Mouse (Mus musculus) limb, embryonic 13.5 days (tissue): ENCODE results near the gene Tmem128. TPM values are rescaled to one million over a fixed set of nuclear protein-coding genes. Genes with fewer than 3 reads are reported as not detected.

Experiments used
- ATAC-seq: fragments of 200-750 bp; cut with Nextera tagmentation; 2 replicates; pipeline ENCODE4 v1.8.0; 2017; ENCODE audit warnings: low read depth, moderate number of reproducible peaks, moderate TSS enrichment; ENCODE audit not compliant: low FRiP score
- H3K27ac ChIP-seq: fragments of 300-500 bp; sonication (generic); 2 replicates; pipeline ENCODE4 v1.5.1; 2015; ENCODE audit warnings: inconsistent platforms, mild to moderate bottlenecking, moderate library complexity
- H3K27me3 ChIP-seq: fragments of 300-500 bp; sonication (generic); 2 replicates; pipeline ENCODE4 v1.6.1; 2015; ENCODE audit warnings: mild to moderate bottlenecking, inconsistent platforms
- H3K36me3 ChIP-seq: fragments of 300-500 bp; sonication (generic); 2 replicates; pipeline ENCODE4 v1.6.1; 2015; ENCODE audit warnings: inconsistent platforms, mild to moderate bottlenecking, moderate library complexity
- H3K4me1 ChIP-seq: fragments of 300-500 bp; sonication (generic); 2 replicates; pipeline ENCODE4 v1.6.1; 2015; ENCODE audit warnings: inconsistent platforms
- H3K4me2 ChIP-seq: fragments of 300-500 bp; sonication (generic); replicated peaks from 2 replicates; pipeline ENCODE4 v1.6.1; 2015; ENCODE audit warnings: inconsistent platforms, mild to moderate bottlenecking, moderate library complexity
- H3K4me3 ChIP-seq: fragments of 300-500 bp; sonication (generic); 2 replicates; pipeline ENCODE4 v1.5.1; 2015; ENCODE audit warnings: moderate library complexity, mild to moderate bottlenecking, inconsistent platforms
- H3K9ac ChIP-seq: fragments of 300-500 bp; sonication (generic); 2 replicates; pipeline ENCODE4 v1.6.1; 2015; ENCODE audit warnings: mild to moderate bottlenecking, inconsistent platforms
- H3K9me3 ChIP-seq: fragments of 300-500 bp; sonication (generic); 2 replicates; pipeline ENCODE4 v1.6.1; 2016; ENCODE audit warnings: inconsistent platforms
- WGBS: fragments of 180-500 bp; shearing (Covaris S2); methylation state at CpG from one replicate; pipeline ENCODE4 v1.1.7; 2015; 5-methylcytosine and 5-hydroxymethylcytosine counted together
- polyA plus RNA-seq: library from polyadenylated mRNA; unstranded; fragments of >200 nt; fragmentation: Nextera tagmentation; extraction: Ambion mirVana; gene quantifications from 2 replicates; pipeline ENCODE4 v1.2.1, GENCODE M21; 2015

Gene Tmem128
- polyA plus RNA-seq, 1 experiment from 2014 or later: 67.2 TPM

DNA sequence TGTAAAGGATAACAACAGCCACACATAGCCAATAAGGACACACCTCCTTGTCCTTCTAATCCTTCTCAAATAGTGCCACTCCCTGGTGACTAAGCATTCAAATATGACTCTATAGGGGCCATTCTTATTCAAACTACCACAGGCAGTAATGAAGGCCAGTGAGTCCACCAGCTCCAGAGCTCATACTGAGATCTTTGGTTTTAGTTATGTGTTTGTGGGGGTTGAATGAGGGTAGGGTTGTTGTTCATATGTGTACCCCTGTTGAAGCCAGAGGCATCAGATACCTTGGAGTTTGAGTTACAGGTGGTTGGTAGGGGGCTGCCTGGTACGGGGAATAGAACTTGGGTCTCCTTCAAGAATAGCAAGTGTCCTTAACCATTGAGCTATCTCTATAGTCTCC lies 3.4 kb upstream of the Tmem128 start:
- ATAC-seq: no peak
- 82% methylated on average over 1 of the region's 1 CpGs for WGBS
- Histone ChIP-seq H3K9me3 (no peaks in the 10 kb centered on the region), H3K4me1 (peaks cover 7% of the 10 kb centered on the region), H3K27ac (no peak overlapping the region), H3K27me3 (no peaks in the 10 kb centered on the region), H3K4me2 (no peak overlapping the region), H3K9ac (no peak overlapping the region), H3K4me3 (no peak overlapping the region), H3K36me3 (no peaks in the 10 kb centered on the region)

DNA sequence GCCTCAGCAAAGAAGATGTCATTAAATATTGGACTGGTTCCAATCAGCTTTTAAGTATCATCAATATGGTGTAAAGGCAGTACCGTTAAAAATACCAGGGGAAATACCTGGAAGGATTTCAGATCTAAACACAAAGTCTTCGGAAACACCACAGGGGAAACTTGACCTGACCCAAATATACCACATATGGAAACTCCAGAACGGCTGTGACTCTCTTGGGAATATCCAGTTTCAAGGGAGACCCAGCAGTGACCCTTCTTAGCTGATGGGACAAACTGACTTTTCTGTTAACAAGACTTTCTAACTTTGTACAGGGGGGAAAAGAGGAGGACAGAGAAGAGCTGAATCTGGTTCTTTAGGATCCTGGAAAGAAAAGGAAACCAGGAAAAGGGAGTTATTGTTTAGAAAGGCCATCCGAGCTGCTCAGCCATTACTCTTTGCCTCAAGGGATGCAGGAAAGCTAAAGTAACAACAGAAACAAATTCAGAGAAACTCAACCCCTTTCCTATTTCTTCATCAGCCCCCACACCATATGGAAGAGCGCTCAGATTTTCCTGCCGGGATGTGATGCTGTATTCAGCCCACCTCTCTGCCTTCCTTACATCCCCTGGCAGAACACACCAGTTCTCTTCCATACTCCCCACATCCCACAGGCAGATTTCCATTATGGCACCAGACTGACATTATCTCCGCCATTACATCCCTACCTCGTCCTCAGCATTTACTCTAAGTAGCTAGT lies 1.8 kb upstream of the Tmem128 start:
- ATAC-seq: no peak; the same call in 1 of the 2 replicates
- 62% methylated on average over 8 of the region's 8 CpGs for WGBS
- Histone ChIP-seq H3K9me3 (no peaks in the 10 kb centered on the region), H3K4me1 (peaks cover 7% of the 10 kb centered on the region), H3K27me3 (no peaks in the 10 kb centered on the region), H3K4me2 (no peak overlapping the region), H3K4me3 (no peak overlapping the region), H3K36me3 (peaks cover 11% of the 10 kb centered on the region), H3K27ac (no peak overlapping the region), H3K9ac (no peak overlapping the region)

DNA sequence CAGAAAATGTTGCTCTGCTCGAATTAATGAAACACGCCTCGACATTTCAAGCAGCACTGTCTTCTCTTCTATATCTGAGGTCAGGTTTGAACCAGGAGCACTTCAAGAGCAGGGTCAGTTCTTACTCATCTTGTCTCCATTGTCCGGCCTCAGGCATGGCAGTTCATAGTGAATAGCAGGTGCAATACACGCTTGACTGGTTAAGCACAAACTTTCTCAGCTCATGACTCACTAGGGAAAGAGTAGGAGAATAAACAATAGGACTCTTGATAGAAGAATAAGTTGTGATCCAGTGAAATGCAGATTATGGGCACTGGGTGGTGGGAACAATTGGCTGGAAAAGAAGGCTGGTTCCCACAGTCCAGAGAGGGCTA lies 1.2 kb upstream of the Tmem128 start:
- 87% methylated on average over 5 of the region's 5 CpGs for WGBS
- Histone ChIP-seq H3K9me3 (no peaks in the 10 kb centered on the region), H3K4me3 (no peak overlapping the region), H3K4me1 (peaks cover 7% of the 10 kb centered on the region), H3K4me2 (no peak overlapping the region), H3K27me3 (no peaks in the 10 kb centered on the region), H3K9ac (no peak overlapping the region), H3K27ac (no peak overlapping the region), H3K36me3 (peaks cover 16% of the 10 kb centered on the region)
- ATAC-seq: no peak

DNA sequence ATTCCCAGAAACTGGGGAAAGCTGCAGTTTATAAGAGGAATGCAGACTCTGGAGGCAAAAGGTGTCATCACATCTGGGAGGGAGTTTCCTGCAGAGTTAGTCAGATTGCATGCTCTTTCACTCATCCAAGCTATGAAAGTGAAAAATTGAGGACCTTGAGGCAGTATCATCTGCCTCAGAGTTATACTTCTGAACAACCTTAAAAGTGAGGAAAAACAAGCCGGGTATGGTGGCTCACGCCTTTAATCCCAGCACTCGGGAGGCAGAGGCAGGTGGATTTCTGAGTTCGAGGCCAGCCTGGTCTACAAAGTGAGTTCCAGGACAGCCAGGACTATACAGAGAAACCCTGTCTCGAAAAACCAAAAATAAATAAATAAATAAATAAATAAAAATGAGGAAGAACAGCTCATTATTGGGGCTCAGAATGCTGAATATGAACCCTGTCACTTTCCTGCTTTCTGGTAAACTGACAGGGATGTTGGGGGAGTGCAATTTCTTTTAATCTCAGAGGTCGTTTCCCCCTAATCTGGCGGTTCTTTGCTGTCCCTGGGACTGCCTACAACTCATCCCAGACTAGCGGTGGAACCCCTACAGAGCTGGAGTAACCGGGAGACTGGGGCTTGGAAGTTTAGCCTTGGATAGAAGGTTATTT lies 404 bp upstream of the Tmem128 start:
- 39% methylated on average over 9 of the region's 9 CpGs for WGBS
- H3K4me2 ChIP-seq: peak overlapping the region; percentile 76

DNA sequence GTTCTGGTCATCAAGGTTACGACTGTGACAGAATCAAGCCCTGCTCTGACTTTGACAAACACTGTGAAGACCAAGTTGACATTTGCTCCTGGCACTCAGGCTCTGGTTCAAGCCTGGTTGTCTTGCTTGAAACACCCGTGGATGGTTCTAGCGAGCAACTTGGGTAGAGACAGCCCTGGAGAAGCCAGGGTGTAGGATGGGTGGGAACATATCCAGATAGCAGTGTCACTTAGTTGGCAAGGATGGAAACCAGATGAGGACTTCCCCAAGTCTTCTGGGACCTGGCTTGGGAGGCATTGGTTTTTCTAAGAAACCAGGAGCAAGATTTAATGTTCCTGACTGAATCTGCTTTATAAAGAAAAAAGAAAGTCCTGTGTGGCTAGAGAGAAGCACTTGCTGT lies 11.0 kb downstream of the Tmem128 start:
- H3K27ac ChIP-seq: no peak overlapping the region
- H3K9ac ChIP-seq: no peak overlapping the region
- WGBS: 83% methylated on average over 3 of the region's 3 CpGs
- no peaks in the 10 kb centered on the region for H3K4me1 ChIP-seq
- H3K36me3 ChIP-seq: peaks cover 50% of the 10 kb centered on the region
- H3K4me3 ChIP-seq: no peak overlapping the region
- no peaks in the 10 kb centered on the region for H3K9me3 ChIP-seq
- peaks cover 24% of the 10 kb centered on the region for H3K27me3 ChIP-seq
- ATAC-seq: no peak
- no peak overlapping the region for H3K4me2 ChIP-seq

More for the DNA sequence above, 404 bp upstream of the Tmem128 start:
- H3K4me3 ChIP-seq: peak overlapping the region; percentile 75
- peaks cover 7% of the 10 kb centered on the region for H3K4me1 ChIP-seq
- peak; percentile 12; the same call in 1 of the 2 replicates for ATAC-seq
- H3K9ac ChIP-seq: peak overlapping the region; percentile 83
- peak overlapping the region; percentile 91; the same call in 1 of the 2 replicates for H3K27ac ChIP-seq
- no peaks in the 10 kb centered on the region for H3K9me3 ChIP-seq
- no peaks in the 10 kb centered on the region for H3K27me3 ChIP-seq
- H3K36me3 ChIP-seq: peaks cover 24% of the 10 kb centered on the region

DNA sequence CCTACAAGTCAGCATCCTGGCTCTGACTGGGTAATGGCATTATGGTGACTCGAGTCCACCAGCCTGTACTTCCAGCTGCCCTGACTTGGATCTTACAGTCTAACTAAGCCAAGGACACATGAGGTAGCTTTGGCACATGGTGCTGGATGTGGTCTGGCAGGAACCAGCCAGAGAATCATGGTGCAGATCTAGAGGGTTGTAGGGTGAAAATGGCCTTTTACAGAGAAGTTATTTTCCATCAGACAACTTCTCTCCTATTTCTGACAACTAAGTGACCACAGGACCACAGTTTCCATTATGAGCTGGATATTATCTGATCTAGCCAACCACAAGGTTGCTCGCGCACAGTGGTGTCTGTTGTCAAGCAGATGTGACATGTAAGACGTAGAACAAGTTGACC lies 13.8 kb downstream of the Tmem128 start:
- no peak overlapping the region for H3K9ac ChIP-seq
- H3K9me3 ChIP-seq: no peaks in the 10 kb centered on the region
- H3K27ac ChIP-seq: no peak overlapping the region
- peaks cover 53% of the 10 kb centered on the region for H3K27me3 ChIP-seq
- no peak overlapping the region for H3K4me3 ChIP-seq
- H3K36me3 ChIP-seq: peaks cover 25% of the 10 kb centered on the region
- 87% methylated on average over 4 of the region's 4 CpGs for WGBS
- no peak overlapping the region for H3K4me2 ChIP-seq
- ATAC-seq: no peak
- H3K4me1 ChIP-seq: peaks cover 17% of the 10 kb centered on the region

DNA sequence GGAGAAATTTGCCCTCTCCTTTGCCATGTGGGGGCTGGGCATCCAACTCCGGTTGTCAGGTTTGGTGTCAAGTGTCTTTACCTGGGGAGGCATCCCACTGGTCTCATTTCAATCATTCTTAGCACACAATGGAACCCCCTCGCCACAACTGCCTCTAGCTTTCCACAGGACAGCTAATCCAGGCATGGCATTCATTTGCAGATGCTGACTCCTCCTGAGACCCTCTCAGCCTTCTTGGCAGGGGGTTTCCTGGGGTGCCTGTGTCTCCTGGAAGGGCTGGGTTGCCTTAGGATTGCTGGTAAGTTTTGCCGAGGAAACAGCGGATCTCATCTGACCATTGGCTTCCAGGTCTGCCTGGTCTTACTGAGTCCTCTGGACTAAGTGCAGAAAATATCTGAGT lies 15.8 kb downstream of the Tmem128 start, which contains the start of gene Otop1:
Gene Otop1, plus strand, starts transcription at position 202 of the 400 bp plus-strand sequence.
- Histone ChIP-seq H3K4me3 (peak within 1 kb of the TSS; percentile 42), H3K9me3 (no peaks in the 10 kb centered on the region), H3K4me1 (peaks cover 17% of the 10 kb centered on the region), H3K36me3 (peaks cover 10% of the 10 kb centered on the region), H3K27ac (no peak within 1 kb of the TSS), H3K9ac (peak within 1 kb of the TSS; percentile 39; the same call in 1 of the 2 replicates), H3K27me3 (peaks cover 70% of the 10 kb centered on the region), H3K4me2 (peak within 1 kb of the TSS; percentile 68)
- ATAC-seq: no peak
- WGBS: 6% methylated on average over 4 of the region's 4 CpGs

DNA sequence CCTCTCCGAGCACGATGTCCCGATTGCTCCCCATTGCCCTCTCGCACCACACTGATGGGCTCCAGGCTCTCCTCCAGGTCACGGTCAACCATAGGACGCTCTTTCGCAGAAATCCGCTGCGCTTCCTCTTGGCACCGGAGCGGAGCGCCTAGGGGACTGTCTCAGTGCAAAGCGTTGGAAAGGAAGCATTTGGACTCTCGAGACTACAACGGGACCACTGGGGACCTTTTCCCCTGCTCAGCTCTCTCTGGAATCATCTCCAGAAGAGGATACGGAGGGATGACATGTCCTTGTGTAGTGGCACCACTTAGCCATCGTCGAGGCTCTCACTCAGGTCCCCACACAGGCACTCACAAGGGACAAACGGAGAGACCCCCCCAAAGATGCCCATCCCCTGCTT lies 16.5 kb downstream of the Tmem128 start:
- Histone ChIP-seq H3K4me2 (peak overlapping the region; percentile 68), H3K9me3 (no peaks in the 10 kb centered on the region), H3K36me3 (peaks cover 3% of the 10 kb centered on the region), H3K4me3 (peak overlapping the region; percentile 42), H3K27ac (no peak overlapping the region), H3K9ac (peak overlapping the region; percentile 39; the same call in 1 of the 2 replicates), H3K27me3 (peaks cover 71% of the 10 kb centered on the region), H3K4me1 (peaks cover 17% of the 10 kb centered on the region)
- WGBS: 2% methylated on average over 19 of the region's 19 CpGs
- ATAC-seq: no peak

DNA sequence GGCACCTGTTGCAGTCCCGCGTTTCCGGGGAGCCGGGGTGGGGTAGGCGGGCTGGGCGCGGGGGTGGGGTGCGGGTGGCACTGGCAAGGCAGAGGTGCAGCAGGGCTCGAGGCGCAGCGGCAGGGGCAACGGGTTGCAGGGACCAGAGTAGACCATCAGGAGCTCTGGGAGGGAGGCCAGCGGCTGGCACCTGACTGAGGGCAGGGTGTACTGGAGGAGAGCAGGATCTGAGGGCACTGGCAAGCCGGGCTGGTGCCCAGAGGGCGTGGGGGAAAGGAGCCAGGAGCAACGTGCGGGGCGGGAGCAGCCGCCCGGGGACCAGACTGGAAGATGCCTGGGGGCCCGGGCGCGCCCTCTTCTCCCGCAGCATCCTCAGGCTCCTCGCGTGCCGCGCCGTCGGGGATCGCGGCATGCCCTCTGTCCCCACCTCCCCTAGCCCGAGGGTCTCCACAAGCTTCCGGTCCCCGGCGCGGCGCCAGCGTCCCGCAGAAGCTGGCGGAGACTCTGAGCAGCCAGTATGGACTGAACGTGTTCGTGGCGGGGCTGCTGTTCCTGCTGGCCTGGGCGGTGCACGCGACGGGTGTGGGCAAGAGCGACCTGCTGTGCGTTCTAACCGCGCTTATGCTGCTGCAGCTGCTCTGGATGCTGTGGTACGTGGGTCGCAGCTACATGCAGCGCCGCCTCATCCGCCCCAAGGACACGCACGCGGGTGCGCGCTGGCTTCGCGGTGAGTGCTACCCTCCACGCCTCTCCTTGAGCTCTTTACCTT lies 17.3 kb downstream of the Tmem128 start:
- H3K36me3 ChIP-seq: no peaks in the 10 kb centered on the region
- no peak overlapping the region for H3K27ac ChIP-seq
- peak overlapping the region; percentile 68 for H3K4me2 ChIP-seq
- 1% methylated on average over 60 of the region's 65 CpGs for WGBS
- H3K9ac ChIP-seq: 0 out of 2 replicates have a peak overlapping the region, but pooled peaks have one; percentile 25
- H3K4me3 ChIP-seq: peak overlapping the region; percentile 42
- ATAC-seq: no peak
- H3K4me1 ChIP-seq: peaks cover 17% of the 10 kb centered on the region
- H3K9me3 ChIP-seq: no peaks in the 10 kb centered on the region
- H3K27me3 ChIP-seq: peaks cover 71% of the 10 kb centered on the region

DNA sequence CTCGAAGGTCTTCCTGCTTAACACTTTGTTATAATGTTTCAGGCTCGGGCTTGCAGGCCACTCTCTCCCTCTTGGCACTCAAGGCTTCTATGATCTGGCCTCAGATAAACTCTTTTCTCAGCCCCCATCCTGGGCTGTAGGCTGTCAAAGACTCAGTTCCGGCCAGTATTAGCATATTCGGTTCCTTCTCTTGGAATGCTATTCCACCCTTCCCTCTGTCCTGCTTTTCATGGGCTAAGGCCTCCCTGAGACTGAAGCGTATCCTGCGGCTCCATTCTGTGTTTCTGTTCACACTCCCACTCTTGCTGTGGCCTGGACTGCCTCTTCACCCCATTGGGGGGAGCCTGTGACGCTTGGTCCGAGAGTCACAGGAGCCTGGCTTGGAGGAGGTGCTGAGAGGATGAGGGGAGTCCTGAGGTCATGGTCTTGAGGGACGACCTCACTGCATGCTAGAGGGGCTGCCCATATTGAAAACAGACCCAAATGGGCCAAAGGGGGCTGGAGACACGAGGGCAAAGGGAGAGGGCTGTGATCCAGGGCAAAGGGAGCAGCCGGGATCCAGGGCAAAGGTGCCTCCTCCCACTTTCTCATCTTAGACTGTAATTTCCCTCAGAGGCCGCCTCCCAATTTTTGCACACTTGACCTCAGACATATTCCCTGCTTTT lies 18.1 kb downstream of the Tmem128 start:
- no peak overlapping the region for H3K27ac ChIP-seq
- H3K4me1 ChIP-seq: peaks cover 17% of the 10 kb centered on the region
- H3K27me3 ChIP-seq: peaks cover 71% of the 10 kb centered on the region
- H3K9ac ChIP-seq: no peak overlapping the region
- no peaks in the 10 kb centered on the region for H3K9me3 ChIP-seq
- 17% methylated on average over 12 of the region's 12 CpGs for WGBS
- peak overlapping the region; percentile 42 for H3K4me3 ChIP-seq
- ATAC-seq: no peak
- H3K4me2 ChIP-seq: peak overlapping the region; percentile 68
- no peaks in the 10 kb centered on the region for H3K36me3 ChIP-seq

DNA sequence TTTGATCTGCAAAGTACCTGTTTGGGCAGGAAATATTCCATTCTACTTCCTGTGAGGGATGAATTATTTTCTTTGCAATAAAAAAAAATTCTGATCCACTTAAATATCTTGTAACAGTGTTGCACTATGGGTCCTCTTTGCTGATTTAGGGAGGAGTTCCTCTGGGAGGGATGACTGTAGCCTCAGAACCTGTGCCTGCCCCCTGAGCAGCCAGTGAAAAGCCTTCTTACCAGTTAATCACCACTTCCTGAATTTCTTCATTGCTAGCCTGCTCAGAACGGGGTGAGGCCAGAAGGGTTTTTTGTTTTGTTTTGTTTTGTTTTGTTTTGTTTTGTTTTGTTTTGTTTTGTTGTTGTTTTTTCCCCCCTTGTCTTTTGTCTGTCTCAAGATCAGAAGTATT lies 20.1 kb downstream of the Tmem128 start:
- peaks cover 55% of the 10 kb centered on the region for H3K27me3 ChIP-seq
- WGBS: 20% methylated on average over 1 of the region's 1 CpGs

More for the DNA sequence above, 20.1 kb downstream of the Tmem128 start:
- H3K9me3 ChIP-seq: no peaks in the 10 kb centered on the region
- H3K36me3 ChIP-seq: no peaks in the 10 kb centered on the region
- no peak overlapping the region for H3K9ac ChIP-seq
- no peak overlapping the region for H3K4me3 ChIP-seq
- no peak overlapping the region for H3K4me2 ChIP-seq
- peaks cover 17% of the 10 kb centered on the region for H3K4me1 ChIP-seq
- no peak for ATAC-seq
- H3K27ac ChIP-seq: no peak overlapping the region
